Mouse (Mus musculus) stomach, postnatal 0 days (tissue): ENCODE measurements around the gene Lman2l. TPM values are rescaled to one million over a fixed set of nuclear protein-coding genes. Genes with fewer than 3 reads are reported as not detected.

ENCODE experiments used
- ATAC-seq: fragments of 200-750 bp; cut with Nextera tagmentation; 2 replicates; pipeline ENCODE4 v1.8.0; 2017; ENCODE audit not compliant: low FRiP score, low TSS enrichment
- DNase-seq: peaks from one replicate; pipeline ENCODE4 v3.0.0-alpha.2; 2016; ENCODE audit warnings: low spot score
- H3K27ac ChIP-seq: fragments of 300-500 bp; sonication (generic); replicated peaks from 2 replicates; pipeline ENCODE4 v1.5.1; 2014; ENCODE audit warnings: mild to moderate bottlenecking, control low read depth
- H3K27me3 ChIP-seq: fragments of 300-500 bp; sonication (generic); 2 replicates; pipeline ENCODE4 v1.6.1; 2014; ENCODE audit warnings: low read length; ENCODE audit not compliant: control insufficient read depth, insufficient read depth
- H3K36me3 ChIP-seq: fragments of 300-500 bp; sonication (generic); 2 replicates; pipeline ENCODE4 v1.6.1; 2014; ENCODE audit warnings: low read length, mixed read lengths; ENCODE audit not compliant: control insufficient read depth, insufficient read depth
- H3K4me1 ChIP-seq: fragments of 300-500 bp; sonication (generic); replicated peaks from 2 replicates; pipeline ENCODE4 v1.6.1; 2014; ENCODE audit warnings: antibody characterized with exemption; ENCODE audit not compliant: control insufficient read depth, insufficient read depth
- H3K4me2 ChIP-seq: fragments of 300-500 bp; sonication (generic); replicated peaks from 2 replicates; pipeline ENCODE4 v1.6.1; 2014; ENCODE audit warnings: low read depth, mild to moderate bottlenecking, control low read depth, moderate library complexity
- H3K4me3 ChIP-seq: fragments of 300-500 bp; sonication (generic); 2 replicates; pipeline ENCODE4 v1.5.1; 2014; ENCODE audit warnings: low read depth, low read length, control low read depth
- H3K9ac ChIP-seq: fragments of 300-500 bp; sonication (generic); 2 replicates; pipeline ENCODE4 v1.6.1; 2014; ENCODE audit warnings: mild to moderate bottlenecking, low read length, control low read depth, mixed read lengths
- H3K9me3 ChIP-seq: fragments of 300-500 bp; sonication (generic); 2 replicates; pipeline ENCODE4 v1.6.1; 2016; ENCODE audit warnings: low read length; ENCODE audit not compliant: control insufficient read depth
- CTCF ChIP-seq: IDR thresholded peaks from 2 replicates; pipeline ENCODE4 v1.5.1; 2016; ENCODE audit warnings: antibody characterized with exemption, low read depth, mild to moderate bottlenecking, moderate library complexity
- EP300 ChIP-seq: optimal IDR thresholded peaks from 2 replicates; pipeline ENCODE3; 2016; ENCODE audit warnings: antibody characterized with exemption
- WGBS: fragments of 180-500 bp; shearing (Covaris S2); extraction: QIAGEN DNeasy Blood & Tissue Kit; methylation state at CpG from one replicate; pipeline ENCODE4 v1.1.7; 2014; 5-methylcytosine and 5-hydroxymethylcytosine counted together
- polyA plus RNA-seq: library from polyadenylated mRNA; unstranded; fragments of >200 nt; fragmentation: Nextera tagmentation; extraction: Ambion mirVana; gene quantifications from 2 replicates; pipeline ENCODE4 v1.2.1, GENCODE M21; 2015

Lman2l gene
- polyA plus RNA-seq, 1 experiment from 2014 or later = 16.5 TPM

GRCm38 (mm10) chr1:36436515-36436914, 8.6 kb downstream of the Lman2l start:
- Histone ChIP-seq H3K4me1 (no peaks in the 10 kb centered on the region), H3K4me2 (no peak overlapping the region), H3K9ac (no peak overlapping the region), H3K36me3 (peaks cover 13% of the 10 kb centered on the region), H3K4me3 (no peak overlapping the region), H3K9me3 (no peaks in the 10 kb centered on the region), H3K27me3 (no peaks in the 10 kb centered on the region), H3K27ac (no peak overlapping the region)
- ATAC-seq = no peak
- DNase-seq = no peak
- WGBS = 94% methylated on average over 6 of the region's 6 CpGs
- no peak for TF ChIP-seq EP300
- TF ChIP-seq CTCF = no peak

GRCm38 (mm10) chr1:36435071-36435470, 10.0 kb downstream of the Lman2l start:
- DNase-seq (no peak), ATAC-seq (no peak)
- TF ChIP-seq CTCF = no peak
- no peak for TF ChIP-seq EP300
- no peaks in the 10 kb centered on the region for H3K27me3 ChIP-seq
- 58% methylated on average over 4 of the region's 4 CpGs for WGBS
- H3K4me3 ChIP-seq = no peak overlapping the region
- H3K9ac ChIP-seq = no peak overlapping the region
- H3K4me1 ChIP-seq = no peaks in the 10 kb centered on the region
- H3K27ac ChIP-seq = no peak overlapping the region
- H3K9me3 ChIP-seq = no peaks in the 10 kb centered on the region
- H3K36me3 ChIP-seq = peaks cover 15% of the 10 kb centered on the region
- no peak overlapping the region for H3K4me2 ChIP-seq

GRCm38 (mm10) chr1:36433616-36434015, 11.5 kb downstream of the Lman2l start:
- ATAC-seq (no peak), DNase-seq (no peak)
- 79% methylated on average over 3 of the region's 3 CpGs for WGBS
- Histone ChIP-seq H3K4me1 (no peaks in the 10 kb centered on the region), H3K27ac (no peak overlapping the region), H3K4me3 (no peak overlapping the region), H3K36me3 (peaks cover 19% of the 10 kb centered on the region), H3K4me2 (no peak overlapping the region), H3K9me3 (no peaks in the 10 kb centered on the region), H3K9ac (no peak overlapping the region), H3K27me3 (no peaks in the 10 kb centered on the region)
- TF ChIP-seq EP300 (no peak), CTCF (no peak)

GRCm38 (mm10) chr1:36432999-36433398, 12.1 kb downstream of the Lman2l start:
- H3K36me3 ChIP-seq = peaks cover 17% of the 10 kb centered on the region
- no peaks in the 10 kb centered on the region for H3K4me1 ChIP-seq
- TF ChIP-seq EP300 = no peak
- no peak for TF ChIP-seq CTCF
- no peak for ATAC-seq
- 68% methylated on average over 4 of the region's 4 CpGs for WGBS
- H3K27ac ChIP-seq = no peak overlapping the region
- no peaks in the 10 kb centered on the region for H3K9me3 ChIP-seq
- no peak overlapping the region for H3K9ac ChIP-seq
- no peak overlapping the region for H3K4me2 ChIP-seq
- no peaks in the 10 kb centered on the region for H3K27me3 ChIP-seq
- no peak for DNase-seq
- H3K4me3 ChIP-seq = no peak overlapping the region

DNA sequence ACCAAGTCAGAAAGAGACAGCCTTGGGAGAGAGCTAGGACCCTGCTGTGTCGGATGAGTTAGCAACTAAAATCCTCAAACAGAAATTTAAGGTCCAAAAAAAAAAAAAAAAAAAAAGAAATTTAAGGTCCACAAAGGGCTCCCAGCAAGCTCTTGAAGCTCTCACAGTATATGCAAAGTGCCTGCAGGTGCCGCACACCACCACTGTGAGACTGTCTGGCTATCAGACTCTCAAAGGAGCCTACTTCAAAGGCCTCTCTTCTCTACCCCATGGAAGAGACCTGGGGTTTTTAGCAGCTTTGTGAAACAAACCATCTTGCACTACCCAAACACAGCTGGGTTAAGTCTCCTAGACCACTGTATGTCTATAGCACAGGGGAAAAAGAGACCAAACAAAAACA, 15.6 kb downstream of the Lman2l start:
- Histone ChIP-seq H3K27me3 (no peaks in the 10 kb centered on the region), H3K4me3 (no peak overlapping the region), H3K36me3 (peaks cover 24% of the 10 kb centered on the region), H3K27ac (no peak overlapping the region), H3K4me1 (no peaks in the 10 kb centered on the region), H3K9ac (no peak overlapping the region), H3K4me2 (no peak overlapping the region), H3K9me3 (no peaks in the 10 kb centered on the region)
- TF ChIP-seq EP300 (no peak), CTCF (no peak)
- ATAC-seq (no peak), DNase-seq (no peak)
- 92% methylated on average over 2 of the region's 2 CpGs for WGBS

DNA sequence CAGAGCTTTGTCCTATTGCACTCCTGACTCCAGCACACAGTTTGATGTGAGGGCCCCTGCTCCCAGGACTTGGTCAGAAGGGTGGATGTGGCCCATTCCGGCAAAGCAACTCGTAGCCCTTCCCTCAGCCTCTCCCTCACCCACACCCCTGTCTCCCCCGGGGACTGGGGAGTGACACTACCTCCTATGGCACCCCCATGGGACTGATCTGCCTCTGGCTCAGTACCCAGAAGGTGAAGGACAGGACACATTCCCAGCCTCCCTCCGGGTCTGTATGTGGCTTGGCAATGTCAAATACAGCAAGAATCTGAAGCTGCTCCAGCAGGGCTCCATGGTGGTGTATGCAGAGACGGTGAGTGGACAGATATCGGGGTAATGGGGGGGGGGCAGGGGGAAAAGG, 40.5 kb downstream of the Lman2l start:
- no peak for DNase-seq
- H3K9me3 ChIP-seq = no peaks in the 10 kb centered on the region
- ATAC-seq = no peak
- H3K4me2 ChIP-seq = no peak overlapping the region
- TF ChIP-seq EP300 (no peak), CTCF (no peak)
- 72% methylated on average over 6 of the region's 6 CpGs for WGBS
- H3K36me3 ChIP-seq = no peaks in the 10 kb centered on the region
- H3K27me3 ChIP-seq = no peaks in the 10 kb centered on the region
- no peak overlapping the region for H3K4me3 ChIP-seq
- H3K27ac ChIP-seq = no peak overlapping the region
- H3K4me1 ChIP-seq = no peaks in the 10 kb centered on the region
- H3K9ac ChIP-seq = no peak overlapping the region
